Mouse (Mus musculus) embryonic facial prominence, embryonic 12.5 days (tissue): ENCODE measurements around the gene Galnt10. TPM values are rescaled to one million over a fixed set of nuclear protein-coding genes. Genes with fewer than 3 reads are reported as not detected.
A peak's percentile ranks its signal among the peaks of the same experiment; 100 is the strongest.

ENCODE experiments used
- ATAC-seq: fragments of 200-750 bp; cut with Nextera tagmentation; 2 replicates; pipeline ENCODE4 v1.8.0; 2017; ENCODE audit not compliant: insufficient number of reproducible peaks, insufficient read depth, low FRiP score, low TSS enrichment
- H3K27ac ChIP-seq: fragments of 300-500 bp; sonication (generic); 2 replicates; pipeline ENCODE4 v1.5.1; 2016; ENCODE audit warnings: mild to moderate bottlenecking
- H3K27me3 ChIP-seq: fragments of 300-500 bp; sonication (generic); 2 replicates; pipeline ENCODE4 v1.6.1; 2016; ENCODE audit warnings: mild to moderate bottlenecking, moderate library complexity
- H3K36me3 ChIP-seq: fragments of 300-500 bp; sonication (generic); 2 replicates; pipeline ENCODE4 v1.6.1; 2016; ENCODE audit warnings: mild to moderate bottlenecking
- H3K4me1 ChIP-seq: fragments of 300-500 bp; sonication (generic); 2 replicates; pipeline ENCODE4 v1.6.1; 2016
- H3K4me2 ChIP-seq: fragments of 300-500 bp; sonication (generic); replicated peaks from 2 replicates; pipeline ENCODE4 v1.6.1; 2016; ENCODE audit warnings: mild to moderate bottlenecking, moderate library complexity
- H3K4me3 ChIP-seq: fragments of 300-500 bp; sonication (generic); 2 replicates; pipeline ENCODE4 v1.5.1; 2016; ENCODE audit warnings: mild to moderate bottlenecking
- H3K9ac ChIP-seq: fragments of 300-500 bp; sonication (generic); 2 replicates; pipeline ENCODE4 v1.6.1; 2016; ENCODE audit warnings: mild to moderate bottlenecking, moderate library complexity
- H3K9me3 ChIP-seq: fragments of 300-500 bp; sonication (generic); 2 replicates; pipeline ENCODE4 v1.6.1; 2016; ENCODE audit warnings: mild to moderate bottlenecking, moderate library complexity
- WGBS: fragments of 180-500 bp; shearing (Covaris S2); methylation state at CpG from one replicate; pipeline ENCODE4 v1.1.7; 2016; 5-methylcytosine and 5-hydroxymethylcytosine counted together
- polyA plus RNA-seq: library from polyadenylated mRNA; unstranded; fragments of >200 nt; fragmentation: Nextera tagmentation; extraction: Ambion mirVana; gene quantifications from 2 replicates; pipeline ENCODE4 v1.2.1, GENCODE M21; 2016

Galnt10 gene
- polyA plus RNA-seq, 1 experiment from 2014 or later: 36.2 TPM

DNA sequence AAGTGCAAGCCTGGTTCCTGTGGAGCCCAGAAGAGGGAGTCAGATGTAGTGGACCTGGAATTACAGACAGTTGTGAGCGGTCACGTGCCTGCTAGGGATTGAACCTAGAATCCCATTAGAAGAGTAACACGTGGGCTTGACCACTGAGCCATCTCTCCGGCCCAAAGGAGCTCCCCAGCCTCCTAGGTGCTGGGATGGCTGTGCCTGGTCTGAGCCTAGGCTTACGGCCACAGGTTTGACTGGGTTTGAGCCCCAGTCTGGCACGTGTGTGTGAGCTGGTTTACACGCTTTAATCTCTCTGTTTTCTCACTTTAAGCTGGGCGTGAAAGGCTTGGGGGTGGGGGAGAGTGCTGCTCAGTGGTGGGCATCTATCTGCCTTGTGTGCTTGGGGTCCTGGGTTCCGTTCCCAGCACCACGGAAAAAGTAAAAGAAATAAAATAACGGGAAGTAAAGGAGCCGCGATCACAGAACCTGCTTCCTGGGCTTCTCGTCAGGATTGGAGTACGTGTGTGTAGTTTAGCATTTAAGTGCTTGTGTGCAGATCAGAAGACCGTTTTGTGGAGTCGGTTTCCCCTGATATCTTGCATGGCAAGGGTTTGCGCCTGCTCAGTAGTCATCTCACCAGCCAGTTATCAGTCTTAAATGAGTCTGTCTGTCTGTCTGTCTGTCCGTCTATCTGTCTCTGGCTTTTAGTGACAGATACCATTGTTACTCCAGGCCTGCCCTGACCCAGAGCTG is 16.4 kb downstream of the Galnt10 start:
- no peaks in the 10 kb centered on the region for H3K9me3 ChIP-seq
- no peaks in the 10 kb centered on the region for H3K27me3 ChIP-seq
- no peak for ATAC-seq
- no peak overlapping the region for H3K4me2 ChIP-seq
- H3K4me3 ChIP-seq: no peak overlapping the region
- H3K36me3 ChIP-seq: no peaks in the 10 kb centered on the region
- no peak overlapping the region for H3K27ac ChIP-seq
- H3K9ac ChIP-seq: no peak overlapping the region
- WGBS: 91% methylated on average over 19 of the region's 19 CpGs
- peaks cover 15% of the 10 kb centered on the region for H3K4me1 ChIP-seq

DNA sequence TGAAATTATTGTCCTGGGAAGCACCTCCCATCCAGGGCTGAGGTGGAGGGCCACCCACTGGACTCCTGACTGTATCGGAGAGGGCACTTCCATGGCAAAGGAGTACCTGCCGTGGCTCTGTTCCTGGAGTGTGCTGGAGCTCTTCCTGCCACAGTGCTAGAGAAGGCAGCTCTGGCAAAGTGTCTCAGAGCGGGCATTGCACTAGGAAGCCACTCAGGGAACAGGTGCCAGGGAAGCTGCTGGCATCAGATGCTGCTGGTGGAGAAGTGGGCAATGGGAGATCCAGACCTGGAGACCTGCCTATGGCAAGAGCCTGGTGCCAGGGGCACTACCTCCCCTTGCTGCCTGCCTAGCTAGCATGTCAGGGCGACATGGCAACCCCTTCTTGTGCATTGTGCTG is 17.0 kb downstream of the Galnt10 start:
- Histone ChIP-seq H3K4me3 (no peak overlapping the region), H3K27me3 (no peaks in the 10 kb centered on the region), H3K36me3 (no peaks in the 10 kb centered on the region), H3K4me1 (peaks cover 11% of the 10 kb centered on the region), H3K9ac (no peak overlapping the region), H3K9me3 (no peaks in the 10 kb centered on the region), H3K4me2 (no peak overlapping the region), H3K27ac (no peak overlapping the region)
- 87% methylated on average over 4 of the region's 4 CpGs for WGBS
- ATAC-seq: no peak

GRCm38 (mm10) chr11:57663271-57663670 is 18.0 kb downstream of the Galnt10 start:
- ATAC-seq: no peak
- Histone ChIP-seq H3K4me3 (no peak overlapping the region), H3K36me3 (no peaks in the 10 kb centered on the region), H3K27me3 (no peaks in the 10 kb centered on the region), H3K4me1 (peaks cover 11% of the 10 kb centered on the region), H3K9me3 (no peaks in the 10 kb centered on the region), H3K4me2 (no peak overlapping the region), H3K9ac (no peak overlapping the region), H3K27ac (no peak overlapping the region)
- WGBS: 80% methylated on average over 12 of the region's 12 CpGs

- H3K36me3 ChIP-seq: no peaks in the 10 kb centered on the region
- no peaks in the 10 kb centered on the region for H3K27me3 ChIP-seq
- H3K4me3 ChIP-seq: no peak overlapping the region
- H3K4me1 ChIP-seq: peaks cover 11% of the 10 kb centered on the region
- WGBS: 78% methylated on average over 5 of the region's 5 CpGs
- ATAC-seq: no peak
- H3K9ac ChIP-seq: no peak overlapping the region
- H3K4me2 ChIP-seq: no peak overlapping the region
- no peak overlapping the region for H3K27ac ChIP-seq
- H3K9me3 ChIP-seq: no peaks in the 10 kb centered on the region
These were observed 19.5 kb downstream of the Galnt10 start for GRCm38 (mm10) chr11:57664741-57665140.

DNA sequence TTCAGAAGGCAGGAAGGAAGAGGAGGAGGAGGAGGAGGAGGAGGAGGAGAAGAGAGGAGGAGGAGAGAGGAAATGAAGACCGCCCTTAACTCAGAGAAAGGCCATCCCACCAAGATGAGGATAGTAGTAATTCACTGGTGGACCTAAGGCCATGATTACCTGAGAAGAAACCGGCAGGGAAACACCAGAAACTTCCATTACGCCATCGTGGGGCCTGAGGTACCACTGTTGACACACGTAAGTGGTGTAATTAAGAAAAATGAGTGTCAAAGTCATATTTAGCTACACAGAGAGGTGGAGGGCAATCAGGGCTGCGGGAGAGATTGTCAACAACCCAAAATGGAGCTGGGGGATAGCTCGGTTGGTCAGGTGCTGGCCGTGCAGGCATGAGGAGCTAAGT is 23.0 kb downstream of the Galnt10 start:
- Histone ChIP-seq H3K9ac (no peak overlapping the region), H3K36me3 (no peaks in the 10 kb centered on the region), H3K4me3 (no peak overlapping the region), H3K4me2 (no peak overlapping the region), H3K27me3 (no peaks in the 10 kb centered on the region), H3K4me1 (peaks cover 20% of the 10 kb centered on the region), H3K27ac (no peak overlapping the region), H3K9me3 (no peaks in the 10 kb centered on the region)
- no peak for ATAC-seq
- 93% methylated on average over 8 of the region's 8 CpGs for WGBS

- H3K36me3 ChIP-seq: no peaks in the 10 kb centered on the region
- no peak overlapping the region for H3K4me3 ChIP-seq
- H3K4me1 ChIP-seq: peaks cover 32% of the 10 kb centered on the region
- H3K9ac ChIP-seq: no peak overlapping the region
- no peak overlapping the region for H3K4me2 ChIP-seq
- no peak overlapping the region for H3K27ac ChIP-seq
- 76% methylated on average over 6 of the region's 6 CpGs for WGBS
- no peak for ATAC-seq
- no peaks in the 10 kb centered on the region for H3K9me3 ChIP-seq
- no peaks in the 10 kb centered on the region for H3K27me3 ChIP-seq
These were observed 24.3 kb downstream of the Galnt10 start for GRCm38 (mm10) chr11:57669522-57669921.

DNA sequence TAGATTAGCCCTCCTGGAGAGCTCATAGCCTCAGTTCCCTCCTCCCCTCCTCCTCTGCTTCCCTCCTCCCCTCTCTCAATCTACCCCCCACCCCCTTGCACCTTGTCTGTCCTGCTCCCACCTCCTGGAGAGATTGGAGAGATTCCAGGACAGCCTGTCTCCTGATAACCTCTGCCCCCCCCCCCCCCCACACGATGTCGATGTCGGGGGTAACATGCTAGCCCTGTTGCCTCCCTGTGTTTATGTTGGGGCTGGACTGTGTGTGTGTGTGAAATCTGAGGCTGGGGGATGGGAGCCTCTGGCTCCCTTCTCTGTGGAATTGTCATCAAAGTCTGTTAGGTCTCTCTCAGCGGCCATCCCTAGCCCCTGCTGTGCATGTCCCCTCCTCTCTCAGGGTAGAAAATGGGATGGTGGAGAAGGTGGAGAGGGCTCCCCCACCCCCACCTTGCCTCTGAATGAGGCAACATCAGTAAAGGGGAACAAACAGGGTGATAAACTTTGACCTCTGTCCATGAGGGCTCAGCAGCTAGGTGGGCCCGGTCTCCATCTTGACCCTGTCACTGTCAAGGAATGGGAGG is 26.0 kb downstream of the Galnt10 start:
- H3K4me2 ChIP-seq: no peak overlapping the region
- H3K4me1 ChIP-seq: peaks cover 46% of the 10 kb centered on the region
- no peaks in the 10 kb centered on the region for H3K27me3 ChIP-seq
- H3K36me3 ChIP-seq: no peaks in the 10 kb centered on the region
- ATAC-seq: no peak
- H3K9ac ChIP-seq: no peak overlapping the region
- no peaks in the 10 kb centered on the region for H3K9me3 ChIP-seq
- no peak overlapping the region for H3K27ac ChIP-seq
- WGBS: 11% methylated on average over 5 of the region's 5 CpGs
- H3K4me3 ChIP-seq: no peak overlapping the region

DNA sequence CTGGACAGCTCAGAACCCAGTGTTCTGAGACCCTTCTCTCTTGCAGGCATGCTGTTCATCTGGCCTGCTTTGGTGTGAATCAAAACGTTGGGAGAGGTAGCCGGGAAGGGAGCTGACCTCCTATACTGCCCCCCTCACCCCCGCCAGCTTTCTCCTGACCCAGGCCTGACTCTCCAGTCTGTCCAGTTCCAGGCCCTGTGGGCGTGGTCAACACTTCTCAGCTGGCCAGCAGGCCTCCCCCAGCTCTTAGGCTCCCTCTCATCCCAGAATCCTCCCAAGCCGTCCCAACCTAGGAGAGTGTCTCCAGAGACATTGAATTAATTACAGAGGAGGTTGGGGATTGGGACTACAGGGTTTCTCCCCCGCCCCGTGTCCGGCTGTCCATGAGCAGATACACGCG is 26.6 kb downstream of the Galnt10 start:
- ATAC-seq: no peak
- H3K27ac ChIP-seq: no peak overlapping the region
- H3K4me2 ChIP-seq: no peak overlapping the region
- H3K27me3 ChIP-seq: no peaks in the 10 kb centered on the region
- no peaks in the 10 kb centered on the region for H3K9me3 ChIP-seq
- WGBS: 48% methylated on average over 10 of the region's 10 CpGs
- H3K4me1 ChIP-seq: peaks cover 46% of the 10 kb centered on the region
- H3K9ac ChIP-seq: no peak overlapping the region
- H3K36me3 ChIP-seq: no peaks in the 10 kb centered on the region
- no peak overlapping the region for H3K4me3 ChIP-seq

- Histone ChIP-seq H3K4me3 (no peak overlapping the region), H3K27ac (0 out of 2 replicates have a peak overlapping the region, but pooled peaks have one; percentile 11), H3K9ac (0 out of 2 replicates have a peak overlapping the region, but pooled peaks have one; percentile 7), H3K4me2 (no peak overlapping the region), H3K9me3 (no peaks in the 10 kb centered on the region), H3K4me1 (peaks cover 49% of the 10 kb centered on the region), H3K27me3 (no peaks in the 10 kb centered on the region), H3K36me3 (no peaks in the 10 kb centered on the region)
- WGBS: 87% methylated on average over 9 of the region's 9 CpGs
- ATAC-seq: no peak
These were observed 27.8 kb downstream of the Galnt10 start for GRCm38 (mm10) chr11:57672995-57673394.

DNA sequence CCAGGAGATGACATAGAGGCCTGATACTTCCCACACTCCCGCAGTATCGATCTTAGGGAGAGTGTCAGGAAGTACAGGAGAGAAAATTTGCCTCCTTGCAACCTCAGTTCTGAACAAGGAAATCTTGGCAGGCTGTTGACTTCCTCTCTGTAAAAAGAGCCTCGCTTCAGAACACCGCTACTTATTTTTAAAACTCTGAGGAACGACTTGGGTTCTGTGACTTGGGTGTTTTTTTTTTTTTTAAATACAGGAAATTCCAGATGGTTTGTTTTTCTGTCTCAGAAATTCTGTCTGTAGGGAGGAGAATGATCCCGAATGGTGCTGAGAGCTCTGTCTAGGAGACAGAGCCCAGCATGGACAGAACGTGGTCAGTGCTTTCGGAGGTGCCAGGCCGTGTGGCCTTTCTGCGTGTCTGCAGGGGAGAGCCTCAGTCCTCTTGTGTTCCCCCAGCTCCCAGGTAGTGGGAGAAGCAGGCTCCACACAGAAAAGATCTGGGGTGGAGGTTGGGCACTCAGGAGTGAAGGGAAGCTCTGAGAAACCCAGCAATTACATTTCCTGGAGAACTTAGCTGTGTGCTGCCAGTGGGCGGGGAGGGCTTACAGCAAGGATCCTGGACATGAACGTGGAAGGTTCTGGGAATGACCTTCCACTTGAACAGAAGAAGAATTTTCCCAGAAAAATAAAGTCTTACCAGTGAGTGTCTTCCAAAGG is 28.9 kb downstream of the Galnt10 start:
- Histone ChIP-seq H3K36me3 (no peaks in the 10 kb centered on the region), H3K27me3 (no peaks in the 10 kb centered on the region), H3K27ac (peak overlapping the region; percentile 88), H3K4me3 (no peak overlapping the region), H3K9ac (no peak overlapping the region), H3K4me1 (peaks cover 49% of the 10 kb centered on the region), H3K9me3 (no peaks in the 10 kb centered on the region), H3K4me2 (no peak overlapping the region)
- ATAC-seq: no peak
- WGBS: 45% methylated on average over 12 of the region's 12 CpGs

GRCm38 (mm10) chr11:57677261-57677660 is 32.0 kb downstream of the Galnt10 start:
- no peaks in the 10 kb centered on the region for H3K9me3 ChIP-seq
- no peaks in the 10 kb centered on the region for H3K27me3 ChIP-seq
- H3K9ac ChIP-seq: no peak overlapping the region
- peaks cover 38% of the 10 kb centered on the region for H3K4me1 ChIP-seq
- H3K4me3 ChIP-seq: no peak overlapping the region
- no peak overlapping the region for H3K27ac ChIP-seq
- H3K36me3 ChIP-seq: no peaks in the 10 kb centered on the region
- no peak overlapping the region for H3K4me2 ChIP-seq
- no peak for ATAC-seq
- 70% methylated on average over 3 of the region's 3 CpGs for WGBS

GRCm38 (mm10) chr11:57682589-57682988 is 37.3 kb downstream of the Galnt10 start:
- Histone ChIP-seq H3K4me1 (peaks cover 31% of the 10 kb centered on the region), H3K36me3 (no peaks in the 10 kb centered on the region), H3K4me3 (no peak overlapping the region), H3K4me2 (no peak overlapping the region), H3K27ac (no peak overlapping the region), H3K27me3 (no peaks in the 10 kb centered on the region), H3K9me3 (no peaks in the 10 kb centered on the region), H3K9ac (no peak overlapping the region)
- WGBS: 52% methylated on average over 7 of the region's 7 CpGs
- ATAC-seq: 0 out of 2 replicates have a peak, but pooled peaks have one; percentile 17
